Mouse (Mus musculus) testis, postnatal 14 days (tissue): ENCODE data around the gene 1700001J03Rik.
A peak's percentile ranks its signal among the peaks of the same experiment; 100 is the strongest.
"Not testable (repeated sequence)": the region's sequence is repeated elsewhere in the genome, so short reads cannot be mapped to it uniquely, and the experiment has no call there.

Experiments
- DNase-seq: peaks from one replicate; pipeline ENCODE4 v3.0.0; 2021; ENCODE audit warnings: low spot score

1700001J03Rik gene

DNA sequence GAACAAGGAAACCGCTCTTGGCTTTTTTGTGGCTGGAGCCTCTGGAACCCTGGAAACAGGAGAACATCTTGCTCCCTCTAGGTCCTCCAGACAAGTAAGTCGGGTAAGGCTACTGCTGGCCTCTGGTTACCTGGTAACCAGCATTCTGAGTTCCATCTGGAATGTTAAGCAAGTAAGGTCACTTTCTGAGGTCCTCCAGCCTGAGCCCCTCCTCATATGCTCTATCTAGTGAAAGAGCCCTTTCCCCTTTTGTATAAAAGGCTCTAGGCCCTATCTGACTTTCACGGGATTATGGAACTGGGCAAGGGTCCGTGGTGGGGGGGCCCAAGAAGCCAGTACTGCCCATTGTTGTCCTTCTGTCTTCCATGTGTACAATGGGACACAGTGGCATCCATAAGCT lies at the start of gene 1700001J03Rik:
Gene 1700001J03Rik, minus strand, starts transcription at position 101 of the 400 bp plus-strand sequence.
- not testable (repeated sequence) for DNase-seq

DNA sequence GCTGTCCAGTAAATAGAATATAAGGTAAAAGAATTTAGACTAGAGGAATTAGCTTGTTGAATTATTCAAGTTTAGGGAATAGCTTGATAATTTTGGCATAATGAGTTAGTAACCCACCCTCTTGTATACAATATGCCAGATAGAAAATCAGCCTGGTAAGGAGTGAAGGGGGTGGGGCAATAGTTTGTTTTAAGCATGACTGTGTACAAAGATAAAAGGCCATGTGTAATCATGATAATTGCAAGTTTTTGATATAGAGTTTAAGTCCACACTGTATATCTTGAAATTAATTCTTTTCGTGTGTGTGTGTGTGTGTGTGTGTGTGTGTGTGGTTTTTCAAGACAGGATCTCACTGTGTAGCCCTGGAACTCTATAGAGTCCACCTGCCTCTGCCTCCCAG lies 49.2 kb upstream of the 1700001J03Rik start:
- no peak for DNase-seq

DNA sequence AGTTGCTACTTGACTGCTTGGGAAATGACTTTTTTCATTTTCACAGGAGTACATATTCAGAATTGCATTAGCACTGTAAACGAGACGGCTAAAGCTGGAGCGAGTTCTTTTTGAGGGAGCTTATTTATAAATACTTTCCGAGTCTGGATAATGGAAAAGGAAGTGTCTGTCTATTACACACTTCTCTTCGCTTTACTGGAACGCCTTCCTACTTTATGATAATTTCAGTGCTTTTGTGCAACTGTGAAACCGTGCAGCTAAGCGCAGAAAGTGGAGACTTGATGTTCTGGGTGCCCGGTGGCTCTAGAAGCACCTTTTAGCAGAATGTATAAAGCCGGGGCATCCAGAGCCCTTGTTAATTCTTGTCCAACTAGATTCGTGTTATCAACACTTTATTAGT lies 47.7 kb upstream of the 1700001J03Rik start:
- no peak for DNase-seq

DNA sequence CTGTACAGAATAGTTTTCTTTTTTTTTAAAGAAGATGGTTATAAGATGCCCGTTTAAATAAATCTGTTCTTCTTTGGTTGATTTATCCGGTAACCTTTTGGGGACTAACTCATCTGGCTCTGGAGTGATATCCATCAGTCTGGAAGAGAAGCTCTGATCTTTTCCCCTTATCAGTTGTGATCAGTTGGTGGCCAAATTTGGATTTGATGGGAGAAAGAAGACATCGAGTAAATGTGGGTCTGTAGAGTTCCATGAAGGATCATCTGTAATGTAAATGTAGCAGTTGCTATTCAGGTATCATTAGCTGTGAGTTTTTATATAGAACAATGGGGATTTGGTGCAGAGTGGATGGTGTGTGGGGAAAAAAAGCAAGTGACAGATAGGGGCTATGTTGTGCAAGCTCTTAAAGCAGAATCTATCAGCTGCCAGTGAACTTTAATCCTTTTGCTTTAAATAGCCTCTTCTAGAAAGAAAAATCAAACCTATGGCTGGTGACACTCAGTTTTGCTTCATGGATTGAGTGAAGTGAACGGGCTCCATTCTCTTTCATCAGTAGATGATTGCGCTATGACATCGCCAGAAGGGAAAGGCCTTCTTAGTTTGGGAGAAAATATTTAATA lies 47.1 kb upstream of the 1700001J03Rik start:
- DNase-seq, result no peak

DNA sequence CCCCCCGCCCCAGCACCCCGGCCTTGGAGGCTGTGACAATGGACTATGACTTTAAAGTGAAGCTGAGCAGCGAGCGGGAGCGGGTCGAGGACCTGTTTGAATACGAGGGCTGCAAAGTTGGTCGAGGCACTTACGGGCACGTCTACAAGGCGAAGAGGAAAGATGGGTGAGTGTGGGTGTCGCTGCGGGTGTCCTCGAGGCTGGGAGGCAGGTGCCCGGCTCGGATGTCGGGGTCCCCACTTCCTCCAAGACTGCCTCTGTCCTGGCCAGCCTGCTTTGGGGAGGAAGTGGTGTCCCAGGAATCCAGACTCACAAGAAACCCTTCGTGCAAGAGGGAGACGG lies 46.5 kb upstream of the 1700001J03Rik start:
- DNase-seq, result peak; percentile 36

DNA sequence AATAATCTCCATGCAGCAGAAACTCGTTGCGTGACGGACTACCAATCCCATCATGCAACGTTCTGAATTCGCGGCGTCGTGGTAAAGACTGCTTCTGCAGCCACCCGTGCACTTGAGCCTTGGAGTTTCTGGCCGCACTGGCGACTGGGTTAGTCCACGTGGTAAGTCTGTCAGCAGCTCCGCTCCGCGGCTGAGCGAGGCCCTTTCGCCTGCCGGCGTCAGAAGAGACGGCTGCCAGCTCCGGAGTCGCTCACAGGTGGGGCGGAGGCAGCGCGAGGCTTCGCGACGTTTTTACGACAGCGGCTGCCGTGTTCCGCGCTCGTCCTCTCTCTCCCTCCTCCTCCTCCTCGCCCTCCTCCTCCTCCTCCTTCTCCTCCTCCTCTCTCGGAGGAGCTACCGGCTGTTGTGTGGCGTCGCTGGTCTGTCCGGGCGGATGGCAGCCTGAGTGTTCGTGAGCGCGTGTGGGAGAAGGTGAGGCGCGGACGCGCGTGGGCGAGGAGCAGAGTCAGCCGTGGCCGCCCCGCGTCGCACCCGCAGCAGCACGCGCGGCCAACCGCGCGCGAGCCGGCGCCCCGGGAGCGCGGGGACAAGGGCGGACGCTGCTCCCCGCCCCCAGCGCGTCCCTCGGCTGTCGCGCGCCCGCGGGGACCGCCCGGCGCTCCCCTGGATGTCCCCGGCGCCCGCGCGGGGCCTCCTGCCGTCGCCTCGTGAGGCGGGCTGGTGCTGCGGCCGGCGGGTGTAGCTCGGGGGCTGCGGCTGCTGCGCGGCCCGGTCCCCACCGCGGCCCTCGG lies 46.0 kb upstream of the 1700001J03Rik start, which contains the start of gene Cdk8:
Gene Cdk8, plus strand, starts transcription at position 367 of the 791 bp plus-strand sequence.
- DNase-seq, result peak; percentile 94

DNA sequence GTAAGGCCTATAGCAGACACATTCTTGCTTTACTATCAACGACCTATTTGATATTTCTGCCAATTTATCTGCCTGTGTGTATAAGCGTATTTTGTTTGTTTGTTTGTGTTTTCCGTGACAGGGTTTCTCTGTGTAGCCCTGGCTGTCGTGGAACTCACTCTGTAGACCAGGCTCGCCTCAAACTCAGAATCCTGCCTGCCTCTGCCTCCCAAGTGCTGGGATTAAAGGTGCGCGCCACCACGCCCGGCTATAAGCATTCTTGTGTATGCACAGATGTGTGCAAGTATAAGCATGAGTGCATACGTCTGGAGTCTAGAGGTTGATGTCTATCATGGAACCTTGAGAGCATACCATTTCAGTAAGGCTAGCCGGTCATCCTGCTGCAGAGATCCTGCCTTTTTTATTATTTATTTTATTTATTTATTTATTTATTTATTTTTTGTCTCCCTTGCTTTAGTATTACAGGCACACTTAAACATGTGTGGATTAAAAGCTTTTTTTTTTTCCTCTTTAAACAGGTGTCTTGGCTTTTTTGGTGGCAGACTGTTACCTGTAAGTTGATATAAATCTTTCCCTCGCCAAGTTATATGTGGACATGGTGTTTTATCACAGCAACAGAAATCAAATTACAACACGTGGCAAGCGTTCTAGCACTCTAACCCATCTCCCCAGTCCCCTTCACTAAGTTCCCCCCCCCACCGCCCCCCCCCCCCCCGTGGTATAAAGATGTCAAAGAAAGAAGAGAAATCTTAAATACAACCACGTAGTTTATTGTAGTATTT lies 45.0 kb upstream of the 1700001J03Rik start:
- no peak for DNase-seq

DNA sequence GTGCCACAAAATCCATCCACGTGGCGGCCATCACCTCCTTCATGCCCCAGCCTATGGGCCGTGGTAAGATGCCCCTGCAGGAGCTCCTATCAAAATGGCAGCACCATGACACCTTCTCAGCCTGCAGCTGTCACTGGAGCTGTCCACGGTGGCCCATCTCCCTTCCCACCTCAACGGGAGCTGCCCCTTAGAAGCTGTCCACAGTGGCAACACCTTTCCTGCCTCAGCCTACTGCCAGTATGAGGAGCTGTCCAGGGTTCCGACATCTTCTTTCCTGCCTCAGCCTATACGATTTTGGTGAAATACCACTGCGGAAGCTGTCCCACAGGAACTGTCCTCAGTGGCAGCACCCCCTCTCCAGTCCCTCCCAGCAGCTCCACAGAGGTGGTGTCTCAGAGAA lies 42.4 kb upstream of the 1700001J03Rik start:
- DNase-seq, result no peak

DNA sequence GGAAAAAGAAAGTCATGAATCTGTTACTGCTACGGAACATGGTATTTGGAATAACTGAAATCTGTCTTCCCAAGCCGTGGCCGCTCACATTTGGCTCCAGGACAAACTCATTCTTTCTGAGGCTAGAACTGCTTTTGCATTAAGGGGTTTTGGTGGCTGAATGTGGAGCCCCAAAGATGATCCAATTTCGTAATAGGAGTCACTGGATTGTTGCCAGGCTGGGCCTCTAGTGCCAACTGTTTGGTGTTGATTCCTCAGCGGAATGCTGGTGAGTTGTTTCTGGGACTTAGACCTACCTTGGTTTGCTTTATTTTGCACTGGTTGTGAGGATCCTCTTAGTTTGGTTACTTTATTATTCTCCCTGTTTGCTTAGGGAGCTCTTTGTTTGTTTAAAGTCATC lies 38.7 kb upstream of the 1700001J03Rik start:
- no peak for DNase-seq

DNA sequence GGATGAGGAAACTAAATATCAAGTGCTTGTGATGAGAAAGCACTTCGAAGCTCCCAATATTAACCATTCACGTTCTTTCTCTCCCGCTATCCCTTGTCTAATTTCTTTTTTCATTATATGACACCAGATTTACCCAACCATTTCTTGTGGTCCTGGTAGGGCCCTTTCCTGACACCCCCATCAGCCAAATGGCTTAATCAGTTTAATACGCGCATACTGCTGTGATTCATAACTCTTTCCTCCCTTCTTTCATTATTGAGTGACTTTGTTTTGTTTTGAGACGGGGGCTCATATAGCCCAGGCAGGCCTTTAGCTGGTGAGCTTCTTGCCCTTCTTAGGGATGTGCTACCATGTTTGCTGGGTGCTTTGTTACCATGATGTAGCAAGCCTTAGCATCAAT lies 36.6 kb upstream of the 1700001J03Rik start:
- no peak for DNase-seq

DNA sequence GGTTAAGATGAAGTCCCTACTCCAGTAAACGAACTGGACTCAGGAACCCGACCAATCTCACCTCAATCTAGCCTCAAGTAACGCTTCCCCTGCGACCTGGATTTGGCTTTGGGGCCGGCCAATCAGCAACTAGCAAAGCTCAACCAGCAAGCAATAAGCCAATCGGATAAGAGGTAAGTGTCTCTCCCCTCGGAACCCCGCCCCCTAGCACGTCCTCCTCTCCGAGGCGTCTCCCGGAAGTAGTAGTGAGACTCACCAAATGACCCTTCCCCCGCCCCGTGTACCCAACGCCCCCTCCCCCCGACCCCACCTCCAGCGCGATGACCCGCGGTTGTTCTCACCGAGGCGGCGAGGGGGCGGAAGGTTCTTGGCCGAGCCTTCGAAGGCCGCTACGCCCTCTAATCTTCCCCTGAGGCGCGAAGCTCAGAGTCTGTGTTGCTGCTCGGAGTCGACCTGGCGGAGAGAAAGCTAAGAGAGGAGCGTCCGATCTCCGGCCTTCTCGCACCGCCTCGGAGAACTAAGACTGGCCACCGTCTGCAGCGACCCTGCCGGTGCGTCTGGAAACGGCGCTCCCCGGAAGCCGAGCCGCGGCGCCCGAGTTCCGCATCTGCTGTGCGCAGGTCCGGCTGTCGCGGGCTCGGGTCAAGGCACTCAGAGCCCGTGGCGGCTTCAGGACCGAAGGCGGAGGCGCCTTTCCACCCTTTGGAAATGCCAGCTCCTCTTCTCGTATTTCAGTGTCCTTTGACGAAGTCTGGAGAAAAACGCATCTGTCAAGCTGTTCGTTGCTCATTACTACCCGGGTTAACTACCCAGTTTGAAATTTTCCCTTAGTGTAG lies 36.0 kb upstream of the 1700001J03Rik start, which contains the start of gene Rnf6:
Gene Rnf6, minus strand, starts transcription at position 677 of the 836 bp plus-strand sequence.
- DNase-seq, result peak; percentile 97

DNA sequence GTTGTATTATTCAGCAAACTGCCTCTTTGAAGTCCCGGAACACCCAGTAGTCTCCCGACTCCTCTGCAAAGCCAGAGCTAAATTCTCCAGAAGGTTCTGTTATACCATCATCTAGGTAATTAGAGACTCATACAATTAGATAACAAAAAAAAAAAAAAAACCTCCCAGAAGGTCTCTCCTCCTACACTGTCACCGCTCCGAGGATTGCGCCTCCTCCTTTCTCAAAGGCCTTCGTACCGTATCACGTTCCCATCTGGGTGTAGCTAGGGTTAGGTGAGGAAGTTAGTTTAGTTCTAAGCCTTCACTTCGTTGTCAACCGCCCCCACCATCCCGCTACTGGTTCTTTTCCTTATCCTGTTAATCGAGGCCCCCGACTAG lies 35.4 kb upstream of the 1700001J03Rik start:
- DNase-seq, result no peak

DNA sequence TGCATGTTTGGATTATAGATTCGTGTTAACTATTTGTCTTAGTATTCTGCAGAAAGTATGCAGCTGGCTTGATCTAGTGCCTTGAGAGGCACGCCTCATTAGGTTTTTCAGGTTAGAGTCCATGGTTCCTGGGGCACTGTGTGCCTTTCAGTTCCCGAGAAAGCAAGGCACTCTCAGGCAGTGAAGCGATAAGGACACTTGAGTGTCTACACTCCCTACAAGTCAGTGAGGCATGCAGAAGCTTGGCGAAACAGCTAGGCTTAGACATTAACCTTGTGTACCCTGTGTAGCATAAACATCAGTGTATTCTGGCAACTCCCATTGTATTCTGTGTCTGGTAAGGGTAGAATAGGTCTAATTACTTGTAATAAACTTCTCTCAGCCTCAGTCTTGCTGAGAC lies 20.4 kb upstream of the 1700001J03Rik start:
- DNase-seq, result no peak

DNA sequence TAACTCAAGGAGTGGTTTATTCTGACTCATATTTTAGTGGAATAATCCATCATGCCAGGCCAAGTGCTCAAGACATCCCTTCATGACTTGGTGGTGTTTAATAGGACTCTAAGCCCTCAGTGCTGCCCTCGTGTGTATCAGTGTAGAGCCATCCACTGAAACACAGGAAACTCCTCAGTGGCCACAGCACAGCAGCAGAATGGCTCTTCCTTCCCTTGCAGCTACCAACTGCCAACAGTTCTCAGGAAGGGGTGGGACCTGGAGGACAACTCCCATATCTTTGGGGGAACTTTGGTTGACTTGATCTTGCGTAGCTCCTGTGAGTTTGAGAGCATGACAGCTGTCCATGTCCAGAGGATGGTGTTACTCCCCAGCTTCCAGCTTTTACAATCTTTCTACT lies 18.8 kb upstream of the 1700001J03Rik start:
- DNase-seq, result no peak

DNA sequence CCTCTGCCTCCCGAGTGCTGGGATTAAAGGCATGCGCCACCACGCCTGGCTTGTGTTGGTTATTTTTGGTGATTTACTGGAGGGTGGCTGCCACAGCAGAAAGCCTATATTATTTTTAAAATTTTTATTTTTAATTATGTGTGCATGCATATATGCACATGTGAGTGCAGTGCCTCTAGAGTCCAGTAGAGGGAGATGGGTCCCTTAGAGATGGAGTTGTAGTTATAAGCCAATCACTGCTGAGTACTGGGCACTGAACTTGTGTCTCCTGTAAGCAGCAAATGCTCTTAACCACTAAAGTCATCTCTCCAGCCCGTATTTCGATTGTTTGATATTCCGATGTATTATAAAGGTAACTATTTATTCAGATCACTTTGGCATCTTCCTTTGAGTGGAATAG lies 15.5 kb upstream of the 1700001J03Rik start:
- DNase-seq, result no peak

DNA sequence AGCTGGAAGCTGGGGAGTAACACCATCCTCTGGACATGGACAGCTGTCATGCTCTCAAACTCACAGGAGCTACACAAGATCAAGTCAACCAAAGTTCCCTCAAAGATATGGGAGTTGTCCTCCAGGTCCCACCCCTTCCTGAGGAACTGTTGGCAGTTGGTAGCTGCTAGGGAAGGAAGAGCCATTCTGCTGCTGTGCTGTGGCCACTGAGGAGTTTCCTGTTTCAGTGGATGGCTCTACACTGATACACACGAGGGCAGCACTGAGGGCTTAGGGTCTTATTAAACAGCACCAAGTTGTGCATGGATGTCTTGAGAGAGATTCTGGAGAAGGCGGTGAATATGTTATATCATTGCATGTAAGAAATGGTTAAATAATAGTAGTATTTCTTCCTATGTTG lies 14.4 kb upstream of the 1700001J03Rik start:
- no peak for DNase-seq

DNA sequence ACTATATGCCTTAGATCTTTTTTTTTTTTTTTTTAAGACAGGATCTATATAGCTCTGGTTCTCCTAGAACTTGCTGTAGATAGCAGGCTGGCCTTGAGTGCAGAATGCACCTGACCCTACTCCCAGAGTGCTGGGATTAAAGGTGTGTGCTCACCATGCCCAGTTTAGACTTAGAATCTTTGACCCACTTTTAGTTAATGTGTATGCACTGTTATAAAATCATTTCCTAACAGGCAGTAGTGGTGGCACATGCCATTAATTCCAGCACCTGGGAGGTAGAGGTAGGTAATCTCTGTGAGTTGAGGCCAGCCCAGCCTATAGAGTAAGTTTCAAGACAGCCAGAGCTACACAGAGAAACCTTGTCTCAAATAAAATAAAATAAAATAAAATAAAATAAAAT lies 14.0 kb upstream of the 1700001J03Rik start:
- no peak for DNase-seq

DNA sequence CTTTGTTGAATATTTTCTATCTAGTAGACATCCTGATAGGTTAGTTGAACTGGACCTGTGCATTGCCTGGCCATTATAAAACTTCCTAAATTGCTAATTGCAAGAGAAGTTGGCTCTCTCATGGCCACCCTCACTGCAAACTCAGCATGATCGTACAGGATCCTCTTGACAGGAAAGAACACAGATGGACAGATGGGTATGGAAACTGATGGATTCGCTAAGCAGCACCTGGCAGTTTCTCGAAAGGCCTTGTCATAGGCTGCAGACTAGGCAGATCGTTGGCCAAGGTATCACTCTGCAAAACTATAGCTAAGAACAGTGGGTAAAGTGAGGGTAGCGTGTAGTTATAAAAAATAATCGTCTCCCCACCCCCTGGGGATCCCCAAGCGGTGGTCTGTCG lies 8.3 kb upstream of the 1700001J03Rik start:
- DNase-seq, result no peak

DNA sequence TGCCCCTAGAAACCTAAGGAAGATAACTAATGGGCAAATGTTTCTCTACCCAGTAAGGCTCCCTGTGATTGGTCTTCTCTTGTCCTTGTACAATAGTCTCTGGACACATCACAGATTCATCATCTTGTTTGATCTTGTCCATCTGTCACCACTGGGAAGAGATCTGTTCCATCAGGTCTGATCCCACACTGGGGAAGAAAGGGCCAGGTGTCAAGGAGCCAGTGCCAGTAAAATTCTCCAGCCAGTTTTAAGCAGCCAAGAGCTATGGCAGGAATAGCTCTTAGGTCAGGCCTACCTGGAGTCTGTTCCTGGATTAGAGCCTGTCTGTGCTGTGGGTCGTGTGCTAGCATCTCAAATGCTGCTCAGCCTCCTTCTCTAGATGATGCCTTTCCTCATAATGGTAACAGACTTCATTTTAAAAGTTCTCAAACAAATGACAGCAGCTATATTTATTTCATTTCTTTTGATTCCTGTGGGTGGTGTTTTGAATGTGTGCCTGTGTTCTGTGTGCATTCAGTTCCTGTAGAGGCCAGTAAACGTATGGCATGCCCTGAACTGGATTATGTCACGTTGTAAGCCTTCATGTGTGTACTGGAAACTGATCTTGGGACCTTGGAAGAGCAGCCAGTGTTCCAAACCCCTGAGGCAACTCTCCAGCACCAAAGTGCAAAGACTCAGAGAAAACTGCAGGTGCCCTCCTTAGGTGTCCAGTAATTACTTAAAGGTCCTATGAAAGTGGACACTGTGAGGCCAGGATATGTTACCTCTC lies 5.6 kb upstream of the 1700001J03Rik start:
- no peak for DNase-seq

DNA sequence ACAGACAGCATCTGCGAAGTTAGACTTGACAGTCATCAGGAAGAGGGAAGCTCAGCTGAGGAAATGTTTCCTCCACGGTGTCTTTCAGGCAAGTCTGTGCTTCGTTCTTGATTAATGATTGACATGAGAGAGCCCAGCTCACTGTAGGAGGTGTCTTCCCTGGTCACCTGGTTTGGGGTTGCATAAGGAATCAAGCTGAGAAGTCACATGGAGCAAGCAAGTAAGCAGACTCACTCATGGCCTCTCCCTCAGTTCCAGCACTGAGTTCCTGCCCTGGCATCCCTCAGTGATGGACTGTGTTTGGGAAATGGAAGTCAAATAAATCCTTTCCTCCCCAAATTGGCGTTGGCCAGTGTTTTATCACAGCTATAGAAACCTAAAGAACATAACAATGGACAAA lies 5.0 kb upstream of the 1700001J03Rik start:
- no peak for DNase-seq

DNA sequence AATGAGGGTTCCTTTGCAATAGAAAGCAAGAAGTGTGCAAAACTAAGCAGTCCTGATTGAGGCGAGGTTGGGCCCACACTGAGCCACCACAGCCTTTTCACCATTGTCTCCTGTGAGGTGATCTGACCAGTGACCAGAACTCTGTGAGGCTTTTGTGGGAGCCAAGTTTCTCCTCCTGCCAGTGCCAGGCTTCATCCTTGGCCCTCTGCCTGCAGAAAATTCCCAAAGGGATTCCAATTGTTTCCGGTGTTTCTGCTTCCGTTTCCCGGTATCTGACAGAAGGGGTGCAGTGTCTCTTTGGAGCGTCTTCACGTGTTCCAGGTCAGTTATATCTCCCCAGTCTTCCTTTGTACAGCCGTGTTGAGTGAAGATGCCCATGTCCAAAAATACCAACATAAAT lies 3.6 kb upstream of the 1700001J03Rik start:
- no peak for DNase-seq
